Comparison of ENCODE assay signal across 25 mouse cellular contexts in genomic region chr11:103006286-103007000, GRCm38 (mm10). TPM values are rescaled to one million over a fixed set of nuclear protein-coding genes. Genes with fewer than 3 reads are reported as not detected.
DNase-seq lines count a peak whose midpoint lies in the region; ATAC-seq and TF ChIP-seq lines count a peak whose summit lies in the region.
"Had no signal": no experiment of that assay in that cellular context is flagged by ENCODE, and none has a peak within 500 bp of the region (broad histone marks: within the 10 kb centered on the region; RNA-seq: fewer than 3 reads in every experiment).

No protein-coding gene starts in this region.

- H3K4me1 ChIP-seq in heart, adult 2 months (ENCODE audit: control insufficient read depth, insufficient read depth, low read length): peaks cover 14% of the 10 kb centered on the region
- H3K4me1 ChIP-seq in lung, embryonic 16.5 days (replicated peaks; ENCODE audit: control insufficient read depth, insufficient read depth, low read length): peaks cover 37% of the 10 kb centered on the region
- peaks cover 46% of the 10 kb centered on the region for H3K4me1 ChIP-seq in intestine, embryonic 16.5 days (ENCODE audit: control insufficient read depth, insufficient read depth, low read length)
- H3K4me1 ChIP-seq in midbrain, postnatal 0 days (ENCODE audit: insufficient read depth, low read length): 0 out of 2 replicates have a peak, but pooled peaks cover 3% of the 10 kb centered on the region

- H3K27ac ChIP-seq in heart, adult 2 months: peak overlapping the region; percentile 57
- H3K27ac ChIP-seq in lung, embryonic 16.5 days (ENCODE audit: low read length): peak overlapping the region; percentile 12; the same call in 1 of the 2 replicates
- H3K27ac ChIP-seq in intestine, embryonic 16.5 days (ENCODE audit: low read length): peak overlapping the region; percentile 26
- no peak overlapping the region for H3K27ac ChIP-seq in midbrain, postnatal 0 days (ENCODE audit: low read depth, low read length)
- H3K27ac ChIP-seq: embryonic facial prominence, embryonic 10.5 days; forebrain, embryonic 12.5 days; heart, embryonic 13.5 days; midbrain, embryonic 12.5 days had no signal

- no peaks in the 10 kb centered on the region; the same call in 1 of the 2 replicates for H3K36me3 ChIP-seq in heart, adult 2 months (ENCODE audit: control insufficient read depth, insufficient read depth, low read length)
- H3K36me3 ChIP-seq in lung, embryonic 16.5 days (ENCODE audit: control insufficient read depth, insufficient read depth, low read length): 0 out of 2 replicates have a peak, but pooled peaks cover 3% of the 10 kb centered on the region
- no peaks in the 10 kb centered on the region for H3K36me3 ChIP-seq in intestine, embryonic 16.5 days (ENCODE audit: control insufficient read depth, insufficient read depth, low read length)
- peaks cover 12% of the 10 kb centered on the region for H3K36me3 ChIP-seq in myocyte (ENCODE audit: control insufficient read depth, insufficient read depth)
- H3K36me3 ChIP-seq in midbrain, postnatal 0 days (ENCODE audit: insufficient read depth, low read length): no peaks in the 10 kb centered on the region

- H3ac ChIP-seq in myocyte (ENCODE audit: control insufficient read depth, insufficient read length): no peak overlapping the region

- no peak overlapping the region for H3K4me3 ChIP-seq in heart, adult 2 months
- H3K4me3 ChIP-seq in lung, embryonic 16.5 days (ENCODE audit: low read length): no peak overlapping the region
- H3K4me3 ChIP-seq in intestine, embryonic 16.5 days (ENCODE audit: low read length): no peak overlapping the region
- no peak overlapping the region for H3K4me3 ChIP-seq in myocyte
- no peak overlapping the region for H3K4me3 ChIP-seq in midbrain, postnatal 0 days (ENCODE audit: low read depth, low read length)
- H3K4me3 ChIP-seq: embryonic facial prominence, embryonic 10.5 days; forebrain, embryonic 12.5 days; heart, embryonic 13.5 days; midbrain, embryonic 12.5 days had no signal

- intact Hi-C loops in heart, adult 2 months (cut with DNase I): no loop called here
- intact Hi-C loops in heart, postnatal 10 days (cut with DNase I): no loop called here

- H3K79me2 ChIP-seq in heart, adult 2 months (replicated peaks; ENCODE audit: control insufficient read depth, insufficient read depth, low read length): no peaks in the 10 kb centered on the region
- H3K79me2 ChIP-seq in myocyte (ENCODE audit: control insufficient read depth, insufficient read depth): peaks cover 76% of the 10 kb centered on the region

- H3K9ac ChIP-seq in heart, adult 2 months (ENCODE audit: low read depth, low read length): no peak overlapping the region
- no peak overlapping the region for H3K9ac ChIP-seq in lung, embryonic 16.5 days (ENCODE audit: low read length)
- H3K9ac ChIP-seq in intestine, embryonic 16.5 days (ENCODE audit: low read depth, low read length): no peak overlapping the region
- H3K9ac ChIP-seq in midbrain, postnatal 0 days (replicated peaks; ENCODE audit: low read length, poor library complexity, severe bottlenecking): no peak overlapping the region
- H3K9ac ChIP-seq: forebrain, embryonic 12.5 days; heart, embryonic 13.5 days; midbrain, embryonic 12.5 days had no signal

- H3K9me3 ChIP-seq in lung, embryonic 16.5 days (ENCODE audit: control insufficient read depth, low read length): no peaks in the 10 kb centered on the region
- no peaks in the 10 kb centered on the region for H3K9me3 ChIP-seq in intestine, embryonic 16.5 days (ENCODE audit: control insufficient read depth, low read length)
- no peaks in the 10 kb centered on the region for H3K9me3 ChIP-seq in midbrain, postnatal 0 days (ENCODE audit: low read length)
- H3K9me3 ChIP-seq: embryonic facial prominence, embryonic 10.5 days; forebrain, embryonic 12.5 days; heart, embryonic 13.5 days; midbrain, embryonic 12.5 days had no signal

- H3K4me2 ChIP-seq in lung, embryonic 16.5 days (ENCODE audit: low read depth, low read length): no peak overlapping the region
- H3K4me2 ChIP-seq in intestine, embryonic 16.5 days (ENCODE audit: low read depth, low read length): no peak overlapping the region
- H3K4me2 ChIP-seq in myocyte (ENCODE audit: low read depth): peak overlapping the region; percentile 55
- no peak overlapping the region for H3K4me2 ChIP-seq in midbrain, postnatal 0 days (ENCODE audit: low read depth, low read length, poor library complexity, severe bottlenecking)
- H3K4me2 ChIP-seq: forebrain, embryonic 12.5 days; heart, embryonic 13.5 days; midbrain, embryonic 12.5 days had no signal

- DNase-seq in heart, adult 2 months: no peak
- no peak for DNase-seq in heart, postnatal 10 days
- DNase-seq in lung, postnatal 14 days: no peak
- DNase-seq in midbrain, postnatal 0 days (ENCODE audit: low spot score): no peak
- no peak for DNase-seq in adrenal gland, adult (ENCODE audit: inconsistent age in 2 of 2, low spot score in 1 of 2)
- DNase-seq: adrenal gland, postnatal 36 days; cerebellum, adult 9-10 months; gastrocnemius, postnatal 14 days; kidney, postnatal 14 days; lung, adult 2 months; right cerebral cortex, postnatal 14 days; thymus, adult 2 months had no signal

- no peak for ATAC-seq in lung, embryonic 16.5 days (ENCODE audit: low read depth)
- ATAC-seq in intestine, embryonic 16.5 days: no peak
- ATAC-seq in midbrain, postnatal 0 days (ENCODE audit: low FRiP score): no peak
- ATAC-seq: hindbrain, embryonic 16.5 days had no signal

- no peak for TF ChIP-seq EP300 in heart, adult 2 months (IDR thresholded peaks at IDR 0.05; ENCODE audit: insufficient read depth, low read depth, low read length)

- WGBS in heart, adult 2 months: 75% methylated on average over 7 of the region's 7 CpGs
- 84% methylated on average over 7 of the region's 7 CpGs for WGBS in lung, embryonic 16.5 days
- WGBS in intestine, embryonic 16.5 days: 70% methylated on average over 7 of the region's 7 CpGs
- WGBS in midbrain, postnatal 0 days: 93% methylated on average over 7 of the region's 7 CpGs

- no peaks in the 10 kb centered on the region for H3K27me3 ChIP-seq in heart, adult 2 months (ENCODE audit: control insufficient read depth, insufficient read depth, low read length)
- H3K27me3 ChIP-seq in lung, embryonic 16.5 days (ENCODE audit: control insufficient read depth, insufficient read depth, low read depth, low read length): no peaks in the 10 kb centered on the region
- H3K27me3 ChIP-seq in intestine, embryonic 16.5 days (replicated peaks; ENCODE audit: control insufficient read depth, insufficient read depth, low read length): no peaks in the 10 kb centered on the region
- H3K27me3 ChIP-seq in myocyte (ENCODE audit: control insufficient read depth, insufficient read depth, insufficient read length): no peaks in the 10 kb centered on the region
- no peaks in the 10 kb centered on the region for H3K27me3 ChIP-seq in midbrain, postnatal 0 days (ENCODE audit: insufficient read depth, low read length)
- H3K27me3 ChIP-seq: CH12.LX; forebrain, embryonic 12.5 days; heart, embryonic 13.5 days; midbrain, embryonic 12.5 days had no signal

- TF ChIP-seq CTCF in heart, adult 2 months (IDR thresholded peaks at IDR 0.05): no peak
- TF ChIP-seq CTCF in midbrain, postnatal 0 days (IDR thresholded peaks at IDR 0.05): no peak

- TF ChIP-seq POLR2A in heart, adult 2 months (IDR thresholded peaks at IDR 0.05; ENCODE audit: insufficient read depth, low read depth, low read length): no peak
- TF ChIP-seq POLR2A in myocyte (IDR thresholded peaks at IDR 0.05; ENCODE audit: insufficient read length, low read depth): no peak

TF ChIP-seq in myocyte, 11 proteins besides CTCF, POLR2A, EP300 and RAD21 (continues in another document):
- TF ChIP-seq CEBPB (IDR thresholded peaks at IDR 0.05; ENCODE audit: insufficient read depth, poor library complexity, severe bottlenecking): no peak
- no peak for TF ChIP-seq POLR2AphosphoS2 (IDR thresholded peaks at IDR 0.05; ENCODE audit: insufficient read length, low read depth)
- TF ChIP-seq TCF3 (IDR thresholded peaks at IDR 0.05; ENCODE audit: insufficient read length, low read depth): no peak
- TF ChIP-seq SRF (IDR thresholded peaks at IDR 0.05; ENCODE audit: control insufficient read depth, insufficient read length, low read depth): no peak
- TF ChIP-seq REST (IDR thresholded peaks at IDR 0.05; ENCODE audit: insufficient read depth, insufficient read length): no peak
- TF ChIP-seq E2F4 (IDR thresholded peaks at IDR 0.05; ENCODE audit: insufficient read depth): no peak
- no peak for TF ChIP-seq USF1 (IDR thresholded peaks at IDR 0.05; ENCODE audit: low read depth)
- TF ChIP-seq MYOG (IDR thresholded peaks at IDR 0.05; ENCODE audit: control insufficient read depth in 1 of 3, insufficient read depth in 1 of 3, insufficient read length in 2 of 3, low read depth in 2 of 3): no peak

RNA-seq across cellular contexts. Expression of gene Nmt1, which starts 21.5 kb away (rescaled TPM):
- total RNA-seq in heart, adult 2 months (2021): 10 to 100 TPM; 60.5 to 67.2 TPM
- polyA plus RNA-seq in heart, adult 2 months (2012; rRNA removed): 37.1 and 55.3 TPM in 2 replicates
- 10 to 100 TPM; 61.4 to 63.2 TPM for total RNA-seq in heart, postnatal 10 days (2021)
- polyA plus RNA-seq in lung, embryonic 16.5 days (2015; fragmentation: Nextera tagmentation; extraction: Ambion mirVana): 63.4 and 64.7 TPM in 2 replicates
- polyA plus RNA-seq in intestine, embryonic 16.5 days (2015; fragmentation: Nextera tagmentation; extraction: Ambion mirVana): 55.9 and 59.6 TPM in 2 replicates
- 77.1 TPM for polyA plus RNA-seq in myocyte (2012; fragmentation: generic; extraction: Trizol)
- 48.6 and 56.3 TPM in 2 replicates for total RNA-seq in midbrain, postnatal 0 days (2014; rRNA removed)
- 39.1 and 40.5 TPM in 2 replicates for polyA plus RNA-seq in midbrain, postnatal 0 days (2015; fragmentation: Nextera tagmentation; extraction: Ambion mirVana)

RNA-seq across cellular contexts. Expression of gene Dcakd, which starts 21.7 kb away (rescaled TPM):
- 10 to 100 TPM; 69.3 to 75.0 TPM for total RNA-seq in heart, adult 2 months (2021)
- 122 and 139 TPM in 2 replicates for polyA plus RNA-seq in heart, adult 2 months (2012; rRNA removed)
- 10 to 100 TPM; 62.5 to 70.5 TPM for total RNA-seq in heart, postnatal 10 days (2021)
- polyA plus RNA-seq in lung, embryonic 16.5 days (2015; fragmentation: Nextera tagmentation; extraction: Ambion mirVana): 140 and 161 TPM in 2 replicates
- polyA plus RNA-seq in intestine, embryonic 16.5 days (2015; fragmentation: Nextera tagmentation; extraction: Ambion mirVana): 91.5 and 92.7 TPM in 2 replicates
- 199 TPM for polyA plus RNA-seq in myocyte (2012; fragmentation: generic; extraction: Trizol)
- total RNA-seq in midbrain, postnatal 0 days (2014; rRNA removed): 154 and 191 TPM in 2 replicates
- polyA plus RNA-seq in midbrain, postnatal 0 days (2015; fragmentation: Nextera tagmentation; extraction: Ambion mirVana): 165 and 173 TPM in 2 replicates

RNA-seq across cellular contexts. Expression of gene C1ql1, which starts 60.0 kb away (rescaled TPM):
- not detected for total RNA-seq in heart, adult 2 months (2021)
- polyA plus RNA-seq in heart, adult 2 months (2012; rRNA removed): 0.10 TPM in 1 of 2 replicates, not detected in the other
- total RNA-seq in heart, postnatal 10 days (2021): under 1 TPM; 0.22 to 0.34 TPM
- polyA plus RNA-seq in lung, embryonic 16.5 days (2015; fragmentation: Nextera tagmentation; extraction: Ambion mirVana): 0.24 and 0.60 TPM in 2 replicates
- polyA plus RNA-seq in intestine, embryonic 16.5 days (2015; fragmentation: Nextera tagmentation; extraction: Ambion mirVana): 0.53 and 2.3 TPM in 2 replicates
- 0.74 TPM for polyA plus RNA-seq in myocyte (2012; fragmentation: generic; extraction: Trizol)
- 45.6 and 52.8 TPM in 2 replicates for total RNA-seq in midbrain, postnatal 0 days (2014; rRNA removed)
- 15.8 and 16.9 TPM in 2 replicates for polyA plus RNA-seq in midbrain, postnatal 0 days (2015; fragmentation: Nextera tagmentation; extraction: Ambion mirVana)
- total RNA-seq: CH12.LX; common myeloid progenitor, adult 5-6 weeks; hematopoietic stem cell, adult 5-6 weeks; megakaryocyte progenitor cell, adult 5-6 weeks; MEL had no signal
